Mouse (Mus musculus) Patski (cell line): ENCODE measurements around the gene Shq1. TPM values are rescaled to one million over a fixed set of nuclear protein-coding genes. Genes with fewer than 3 reads are reported as not detected.

ENCODE experiments used
- ATAC-seq: fragments of 100-300 bp; one replicate; pipeline ENCODE4 v1.8.0; 2021
- CTCF ChIA-PET: fragments of 350-600 bp; sonication (Branson Sonifier 250); formaldehyde crosslinking; loops from one replicate; lab custom pipeline; 2022; ENCODE audit warnings: inconsistent platforms; lab: Charles Lee
- POLR2A ChIA-PET: fragments of 350-600 bp; sonication (Branson Sonifier 250); formaldehyde crosslinking; loops from one replicate; lab custom pipeline; 2022; ENCODE audit warnings: antibody characterized with exemption, inconsistent platforms; lab: Charles Lee
- DNase-seq: peaks from one replicate; pipeline ENCODE4 v3.0.0-alpha.2; 2011; ENCODE audit warnings: low read depth, low spot score
- H3K27me3 ChIP-seq: fragments of 371-371 bp; one replicate; pipeline ENCODE4 v1.5.1; 2021
- CTCF ChIP-seq: fragments of 100-300 bp; IDR thresholded peaks from one replicate; pipeline ENCODE4 v1.5.1; 2021
- in situ Hi-C: fragments of 300-500 bp; cut with MboI; formaldehyde crosslinking; loops from 3 replicates; pipeline ENCODE4 v1.11.1; 2018; ENCODE audit warnings: low pct_unique_long_range_greater_than_20kb, mixed read lengths
- polyA plus RNA-seq: library from polyadenylated mRNA; unstranded; gene quantifications from one replicate; pipeline ENCODE4 v1.2.3, GENCODE M21; 2021

Shq1 gene
- polyA plus RNA-seq, 1 experiment from 2014 or later, result 14.4 TPM

- TF ChIP-seq CTCF, result no peak
- in situ Hi-C loops, result no loop called here
- ChIA-PET CTCF (interaction anchor here (1.2 to 1.6 kb wide), 2 partner anchors 9 to 30 kb away, joined by 3 to 14 read pairs; no protein-coding TSS in a partner anchor), POLR2A (no interaction called here)
- no peak for DNase-seq
- no peaks in the 10 kb centered on the region for H3K27me3 ChIP-seq
- ATAC-seq, result no peak
Measured at GRCm38 (mm10) chr6:100644631-100645030, 26.3 kb downstream of the Shq1 start.

GRCm38 (mm10) chr6:100642786-100643185, 28.2 kb downstream of the Shq1 start:
- no peaks in the 10 kb centered on the region for H3K27me3 ChIP-seq
- in situ Hi-C loops, result no loop called here
- ChIA-PET CTCF (interaction anchor here (1.6 kb wide), 1 partner anchor 29 kb away, joined by 3 read pairs; no protein-coding TSS in a partner anchor), POLR2A (no interaction called here)
- ATAC-seq (no peak), DNase-seq (no peak)
- no peak for TF ChIP-seq CTCF

GRCm38 (mm10) chr6:100640591-100640990, 30.4 kb downstream of the Shq1 start:
- DNase-seq (no peak), ATAC-seq (no peak)
- H3K27me3 ChIP-seq, result no peaks in the 10 kb centered on the region
- TF ChIP-seq CTCF, result no peak
- ChIA-PET CTCF (no interaction called here), POLR2A (no interaction called here)
- in situ Hi-C loops, result no loop called here

GRCm38 (mm10) chr6:100629086-100629485, 41.9 kb downstream of the Shq1 start:
- no peak for ATAC-seq
- ChIA-PET POLR2A (interaction anchor here (0.7 kb wide), 1 partner anchor 365 kb away, joined by 6 read pairs; no protein-coding TSS in a partner anchor), CTCF (interaction anchor here (0.6 to 1.2 kb wide), 2 partner anchors 234 to 237 kb away, joined by 3 read pairs; no protein-coding TSS in a partner anchor)
- no peak for DNase-seq
- no peak for TF ChIP-seq CTCF
- in situ Hi-C loops, result no loop called here
- no peaks in the 10 kb centered on the region for H3K27me3 ChIP-seq

GRCm38 (mm10) chr6:100628223-100628622, 42.7 kb downstream of the Shq1 start:
- TF ChIP-seq CTCF, result no peak
- no peaks in the 10 kb centered on the region for H3K27me3 ChIP-seq
- ATAC-seq, result no peak
- in situ Hi-C loops, result no loop called here
- CTCF ChIA-PET, result interaction anchor here (1.2 kb wide), 1 partner anchor 235 kb away, joined by 3 read pairs; no protein-coding TSS in a partner anchor
- no peak for DNase-seq
- POLR2A ChIA-PET, result interaction anchor here (0.6 kb wide), 1 partner anchor 66 kb away, joined by 3 read pairs; no protein-coding TSS in a partner anchor

- POLR2A ChIA-PET, result interaction anchor here (0.6 kb wide), 1 partner anchor 68 kb away, joined by 4 read pairs; no protein-coding TSS in a partner anchor
- in situ Hi-C loops, result no loop called here
Measured at GRCm38 (mm10) chr6:100623922-100624321, 47.0 kb downstream of the Shq1 start.

GRCm38 (mm10) chr6:100622861-100623507, 48.0 kb downstream of the Shq1 start:
- in situ Hi-C loops, result no loop called here
- no peak for DNase-seq
- POLR2A ChIA-PET, result no interaction called here
- no peaks in the 10 kb centered on the region for H3K27me3 ChIP-seq
- TF ChIP-seq CTCF, result no peak
- no peak for ATAC-seq
- CTCF ChIA-PET, result interaction anchor here (0.6 to 3.5 kb wide), 8 partner anchors 9 to 1435 kb away, joined by 3 to 8 read pairs (median 3); no protein-coding TSS in a partner anchor

More at GRCm38 (mm10) chr6:100623922-100624321, 47.0 kb downstream of the Shq1 start:
- H3K27me3 ChIP-seq, result no peaks in the 10 kb centered on the region
- DNase-seq (no peak), ATAC-seq (no peak)
- CTCF ChIA-PET, result interaction anchor here (1.4 to 3.5 kb wide), 3 partner anchors 10 to 14 kb away, joined by 3 to 8 read pairs (median 6); no protein-coding TSS in a partner anchor
- TF ChIP-seq CTCF, result no peak

- ChIA-PET CTCF (no interaction called here), POLR2A (no interaction called here)
- ATAC-seq, result no peak
- no peak for TF ChIP-seq CTCF
- in situ Hi-C loops, result no loop called here
- DNase-seq, result no peak
- H3K27me3 ChIP-seq, result no peaks in the 10 kb centered on the region
Measured at GRCm38 (mm10) chr6:100620411-100620810, 50.5 kb downstream of the Shq1 start.

- in situ Hi-C loops, result no loop called here
- CTCF ChIA-PET, result no interaction called here
Measured at GRCm38 (mm10) chr6:100619309-100619708, 51.6 kb downstream of the Shq1 start.

GRCm38 (mm10) chr6:100616133-100616532, 54.8 kb downstream of the Shq1 start:
- ATAC-seq (no peak), DNase-seq (no peak)
- in situ Hi-C loops, result no loop called here
- H3K27me3 ChIP-seq, result no peaks in the 10 kb centered on the region
- ChIA-PET POLR2A (no interaction called here), CTCF (no interaction called here)
- no peak for TF ChIP-seq CTCF

More at GRCm38 (mm10) chr6:100619309-100619708, 51.6 kb downstream of the Shq1 start:
- DNase-seq (no peak), ATAC-seq (no peak)
- no peaks in the 10 kb centered on the region for H3K27me3 ChIP-seq
- no peak for TF ChIP-seq CTCF
- POLR2A ChIA-PET, result no interaction called here
